Mouse (Mus musculus) intestine, embryonic 15.5 days (tissue): ENCODE data around the gene Mfap2. TPM values are rescaled to one million over a fixed set of nuclear protein-coding genes. Genes with fewer than 3 reads are reported as not detected.
A peak's percentile ranks its signal among the peaks of the same experiment; 100 is the strongest.

Source experiments
- ATAC-seq: fragments of 200-750 bp; cut with Nextera tagmentation; 2 replicates; pipeline ENCODE4 v1.8.0; 2017; ENCODE audit warnings: moderate TSS enrichment, moderate library complexity
- H3K27ac ChIP-seq: fragments of 300-500 bp; sonication (generic); 2 replicates; pipeline ENCODE4 v1.5.1; 2015; ENCODE audit warnings: mild to moderate bottlenecking, inconsistent platforms
- H3K27me3 ChIP-seq: fragments of 300-500 bp; sonication (generic); replicated peaks from 2 replicates; pipeline ENCODE4 v1.6.1; 2015; ENCODE audit warnings: inconsistent platforms
- H3K36me3 ChIP-seq: fragments of 300-500 bp; sonication (generic); 2 replicates; pipeline ENCODE4 v1.6.1; 2015; ENCODE audit warnings: inconsistent platforms
- H3K4me1 ChIP-seq: fragments of 300-500 bp; sonication (generic); replicated peaks from 2 replicates; pipeline ENCODE4 v1.6.1; 2015; ENCODE audit warnings: inconsistent platforms
- H3K4me2 ChIP-seq: fragments of 300-500 bp; sonication (generic); replicated peaks from 2 replicates; pipeline ENCODE4 v1.6.1; 2015; ENCODE audit warnings: mild to moderate bottlenecking, inconsistent platforms
- H3K4me3 ChIP-seq: fragments of 300-500 bp; sonication (generic); replicated peaks from 2 replicates; pipeline ENCODE4 v1.5.1; 2015; ENCODE audit warnings: inconsistent platforms
- H3K9ac ChIP-seq: fragments of 300-500 bp; sonication (generic); 2 replicates; pipeline ENCODE4 v1.6.1; 2015; ENCODE audit warnings: inconsistent platforms
- H3K9me3 ChIP-seq: fragments of 300-500 bp; sonication (generic); 2 replicates; pipeline ENCODE4 v1.6.1; 2016; ENCODE audit warnings: inconsistent platforms
- WGBS: fragments of 180-500 bp; shearing (Covaris S2); methylation state at CpG from one replicate; pipeline ENCODE4 v1.1.7; 2015; 5-methylcytosine and 5-hydroxymethylcytosine counted together
- polyA plus RNA-seq: library from polyadenylated mRNA; unstranded; fragments of >200 nt; fragmentation: Nextera tagmentation; extraction: Ambion mirVana; gene quantifications from 2 replicates; pipeline ENCODE4 v1.2.1, GENCODE M21; 2015

Gene Mfap2
- polyA plus RNA-seq, 1 experiment from 2014 or later, result 329 TPM

DNA sequence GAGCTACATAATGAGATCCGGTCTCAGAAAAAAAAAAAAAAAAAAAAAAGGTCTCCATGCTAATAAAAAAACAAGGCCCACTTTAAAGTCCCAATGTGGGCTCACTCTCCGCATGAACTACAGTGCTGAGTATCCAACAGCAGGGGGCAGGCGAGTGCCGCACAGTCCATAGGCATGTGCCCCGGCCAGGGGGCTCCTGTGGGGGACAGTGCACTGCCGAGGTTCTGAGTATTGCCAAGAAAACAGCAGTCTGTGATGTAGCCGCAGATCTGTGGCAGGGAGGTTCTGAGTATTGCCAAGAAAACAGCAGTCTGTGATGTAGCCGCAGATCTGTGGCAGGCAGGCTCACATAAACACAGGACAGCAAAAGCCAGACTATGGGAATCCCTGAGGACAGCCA, 34.6 kb downstream of the Mfap2 start:
- Histone ChIP-seq H3K36me3 (peaks cover 4% of the 10 kb centered on the region), H3K27ac (peak overlapping the region; percentile 34; the same call in 1 of the 2 replicates)

DNA sequence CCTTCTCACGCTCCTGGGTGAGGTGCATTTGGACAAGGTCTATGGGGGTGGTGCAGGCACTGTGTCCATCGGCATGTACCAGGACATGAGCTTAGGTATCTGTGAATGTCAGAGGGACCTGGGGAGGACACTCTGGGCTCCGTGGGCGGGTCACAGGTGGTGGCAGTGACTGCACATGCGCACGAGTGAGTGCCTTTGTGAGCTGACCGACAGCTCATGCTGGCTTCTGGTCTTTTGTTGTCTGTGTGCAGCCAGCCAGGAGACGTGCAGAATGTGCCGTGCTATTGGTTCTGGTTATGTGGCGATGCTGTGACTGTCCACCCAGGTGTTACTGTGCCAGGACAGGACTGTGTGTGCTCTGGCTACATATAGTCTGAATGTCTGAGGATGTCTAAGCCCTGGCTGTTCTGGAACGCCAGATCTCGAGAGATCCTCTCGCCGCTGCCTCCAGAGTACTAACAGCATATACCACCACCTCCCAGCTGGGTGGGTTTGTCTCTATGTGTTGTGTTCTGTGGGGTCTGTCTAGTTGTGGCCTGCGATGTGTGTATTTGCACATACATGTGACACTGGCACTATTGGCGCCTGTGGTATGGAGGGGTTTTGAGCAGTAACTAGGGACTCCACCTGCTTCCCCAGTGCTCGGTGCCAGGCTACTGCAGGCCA, 38.7 kb downstream of the Mfap2 start:
- 85% methylated on average over 17 of the region's 17 CpGs for WGBS
- no peak overlapping the region for H3K4me2 ChIP-seq
- no peaks in the 10 kb centered on the region for H3K36me3 ChIP-seq
- no peak overlapping the region for H3K9ac ChIP-seq
- no peaks in the 10 kb centered on the region for H3K9me3 ChIP-seq
- no peaks in the 10 kb centered on the region for H3K27me3 ChIP-seq
- no peak for ATAC-seq
- no peak overlapping the region for H3K27ac ChIP-seq
- peaks cover 13% of the 10 kb centered on the region; the same call in 1 of the 2 replicates for H3K4me1 ChIP-seq
- no peak overlapping the region for H3K4me3 ChIP-seq

More for the DNA sequence above, 34.6 kb downstream of the Mfap2 start:
- ATAC-seq, result peak; percentile 80
- Histone ChIP-seq H3K4me1 (0 out of 2 replicates have a peak, but pooled peaks cover 2% of the 10 kb centered on the region), H3K9me3 (no peaks in the 10 kb centered on the region), H3K4me3 (no peak overlapping the region), H3K27me3 (no peaks in the 10 kb centered on the region), H3K9ac (no peak overlapping the region), H3K4me2 (no peak overlapping the region)
- WGBS, result 7% methylated on average over 8 of the region's 8 CpGs

DNA sequence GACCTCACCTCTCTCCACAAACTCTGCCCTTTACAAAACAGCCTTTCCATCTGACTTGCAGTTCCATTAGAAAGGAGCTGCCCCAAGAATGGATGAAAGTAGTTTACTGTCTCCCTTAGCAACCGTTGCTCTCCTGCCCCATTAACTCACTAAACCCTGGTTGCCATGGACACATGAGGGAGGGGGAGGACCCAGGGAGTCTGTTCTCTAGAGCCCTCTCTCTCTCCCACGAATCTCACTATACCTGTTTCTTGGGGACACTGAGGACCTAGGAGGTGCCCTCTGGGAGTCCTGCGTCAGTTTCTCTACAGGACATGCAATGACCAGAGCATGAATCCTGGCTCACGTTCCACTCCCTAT, 39.2 kb downstream of the Mfap2 start:
- H3K9ac ChIP-seq, result no peak overlapping the region
- no peak overlapping the region for H3K4me3 ChIP-seq
- H3K36me3 ChIP-seq, result peaks cover 4% of the 10 kb centered on the region; the same call in 1 of the 2 replicates
- H3K4me1 ChIP-seq, result peaks cover 11% of the 10 kb centered on the region; the same call in 1 of the 2 replicates
- ATAC-seq, result no peak
- no peaks in the 10 kb centered on the region for H3K27me3 ChIP-seq
- WGBS, result 38% methylated on average over 4 of the region's 4 CpGs
- H3K9me3 ChIP-seq, result no peaks in the 10 kb centered on the region
- H3K27ac ChIP-seq, result no peak overlapping the region
- no peak overlapping the region for H3K4me2 ChIP-seq

DNA sequence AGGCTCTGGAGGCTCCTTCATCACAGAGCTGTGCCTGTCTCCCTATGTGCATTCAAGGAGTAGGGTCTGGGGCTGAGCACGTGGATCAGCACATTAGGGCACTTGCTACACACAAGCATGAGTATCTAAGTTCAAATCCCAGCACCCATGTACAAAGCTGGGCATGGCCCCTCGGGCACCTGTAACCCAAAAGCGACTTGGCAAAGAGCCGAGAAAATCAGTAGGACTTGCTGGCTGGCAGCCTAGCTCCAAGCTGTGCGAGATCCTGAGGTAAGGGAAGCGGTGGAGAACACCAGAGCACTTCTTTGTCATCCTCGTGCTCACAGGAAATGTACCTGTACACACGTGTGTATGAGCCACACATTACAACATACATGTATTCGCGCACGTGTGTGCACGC, 42.2 kb downstream of the Mfap2 start:
- no peak for ATAC-seq
- no peak overlapping the region for H3K4me2 ChIP-seq
- no peak overlapping the region for H3K27ac ChIP-seq
- 88% methylated on average over 12 of the region's 12 CpGs for WGBS
- H3K27me3 ChIP-seq, result no peaks in the 10 kb centered on the region
- H3K9ac ChIP-seq, result no peak overlapping the region
- no peak overlapping the region for H3K4me3 ChIP-seq
- H3K4me1 ChIP-seq, result peaks cover 11% of the 10 kb centered on the region; the same call in 1 of the 2 replicates
- peaks cover 10% of the 10 kb centered on the region; the same call in 1 of the 2 replicates for H3K36me3 ChIP-seq
- no peaks in the 10 kb centered on the region for H3K9me3 ChIP-seq

DNA sequence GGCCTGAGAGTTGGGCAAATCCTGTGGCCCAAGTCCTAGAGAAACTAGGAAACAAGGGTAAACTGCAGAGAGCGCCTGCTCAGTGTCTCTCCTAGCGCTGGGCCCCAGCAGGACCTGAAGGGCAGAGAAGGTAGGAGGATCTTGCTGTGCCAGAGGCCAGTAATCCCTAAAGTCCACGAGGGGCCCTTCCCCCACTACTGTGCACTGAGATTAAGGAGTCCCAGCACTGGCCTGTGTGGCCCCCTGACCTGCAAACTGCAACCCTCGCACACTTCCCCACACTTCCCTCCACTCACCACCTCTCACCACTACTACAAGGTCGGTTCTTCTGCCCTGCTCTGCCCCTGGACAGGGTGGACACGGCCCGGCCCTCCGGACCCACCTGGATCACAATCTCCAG, 42.9 kb downstream of the Mfap2 start:
- Histone ChIP-seq H3K27me3 (no peaks in the 10 kb centered on the region), H3K4me2 (0 out of 2 replicates have a peak overlapping the region, but pooled peaks have one; percentile 17), H3K9me3 (no peaks in the 10 kb centered on the region), H3K9ac (peak overlapping the region; percentile 20; the same call in 1 of the 2 replicates), H3K27ac (no peak overlapping the region), H3K4me1 (peaks cover 11% of the 10 kb centered on the region; the same call in 1 of the 2 replicates), H3K4me3 (no peak overlapping the region), H3K36me3 (peaks cover 10% of the 10 kb centered on the region; the same call in 1 of the 2 replicates)
- ATAC-seq, result 0 out of 2 replicates have a peak, but pooled peaks have one; percentile 9
- 56% methylated on average over 8 of the region's 8 CpGs for WGBS

DNA sequence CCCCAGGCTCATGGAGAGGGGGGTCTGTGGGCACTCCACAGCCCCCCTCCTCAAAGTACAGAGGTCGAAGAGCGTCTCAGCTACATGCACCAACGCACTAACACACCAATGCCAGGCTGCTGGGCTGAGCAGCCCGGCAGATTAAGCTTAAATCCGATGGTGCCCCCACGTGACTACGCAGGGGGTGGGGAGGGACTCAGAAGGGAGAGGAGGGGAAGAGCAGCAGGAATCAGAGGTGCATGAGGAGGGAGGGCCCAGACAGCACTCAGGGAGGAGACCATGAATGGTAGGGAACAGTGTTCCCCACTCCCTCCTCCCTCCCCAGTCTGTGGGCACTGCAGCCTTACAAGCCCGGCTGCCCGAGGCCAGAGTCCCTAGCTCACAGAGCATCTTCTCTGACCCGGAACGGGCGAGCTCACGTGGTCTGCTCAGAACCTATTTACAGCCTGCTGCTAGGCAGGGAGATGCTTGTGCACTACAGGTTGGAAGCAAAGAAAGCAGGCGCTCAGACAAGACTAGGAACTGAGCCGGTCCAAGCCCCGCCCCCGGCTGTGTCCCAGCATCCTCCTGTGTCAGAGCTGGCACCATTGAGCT, 43.4 kb downstream of the Mfap2 start:
- ATAC-seq, result no peak
- H3K27ac ChIP-seq, result no peak overlapping the region
- peaks cover 10% of the 10 kb centered on the region; the same call in 1 of the 2 replicates for H3K36me3 ChIP-seq
- peak overlapping the region; percentile 17; the same call in 1 of the 2 replicates for H3K9ac ChIP-seq
- WGBS, result 42% methylated on average over 17 of the region's 17 CpGs
- no peaks in the 10 kb centered on the region for H3K9me3 ChIP-seq
- 0 out of 2 replicates have a peak overlapping the region, but pooled peaks have one; percentile 17 for H3K4me2 ChIP-seq
- no peaks in the 10 kb centered on the region for H3K27me3 ChIP-seq
- peaks cover 11% of the 10 kb centered on the region; the same call in 1 of the 2 replicates for H3K4me1 ChIP-seq
- H3K4me3 ChIP-seq, result no peak overlapping the region

DNA sequence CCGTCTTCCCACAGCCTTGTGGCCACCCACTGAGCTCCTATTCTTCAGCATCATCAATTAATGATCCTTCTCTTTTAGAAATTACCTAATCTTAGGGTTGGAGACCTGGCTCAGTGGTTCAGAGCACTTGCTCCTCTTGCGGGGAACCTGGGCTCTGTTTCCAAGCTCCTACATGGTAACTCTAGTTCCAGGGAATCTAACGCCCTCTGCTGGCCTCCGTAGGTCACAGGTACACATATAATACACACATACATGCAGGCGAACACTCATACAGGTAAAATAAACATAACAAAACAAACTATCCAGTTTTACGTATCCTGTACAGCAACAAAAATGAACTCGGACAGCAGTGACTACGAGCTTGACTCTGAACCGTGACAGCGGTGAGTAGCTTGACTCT, 46.8 kb downstream of the Mfap2 start:
- H3K9ac ChIP-seq, result no peak overlapping the region
- no peak overlapping the region for H3K4me2 ChIP-seq
- no peak for ATAC-seq
- H3K36me3 ChIP-seq, result peaks cover 10% of the 10 kb centered on the region; the same call in 1 of the 2 replicates
- peaks cover 16% of the 10 kb centered on the region; the same call in 1 of the 2 replicates for H3K4me1 ChIP-seq
- no peak overlapping the region for H3K4me3 ChIP-seq
- no peaks in the 10 kb centered on the region for H3K27me3 ChIP-seq
- no peaks in the 10 kb centered on the region for H3K9me3 ChIP-seq
- no peak overlapping the region for H3K27ac ChIP-seq
- 92% methylated on average over 10 of the region's 10 CpGs for WGBS

DNA sequence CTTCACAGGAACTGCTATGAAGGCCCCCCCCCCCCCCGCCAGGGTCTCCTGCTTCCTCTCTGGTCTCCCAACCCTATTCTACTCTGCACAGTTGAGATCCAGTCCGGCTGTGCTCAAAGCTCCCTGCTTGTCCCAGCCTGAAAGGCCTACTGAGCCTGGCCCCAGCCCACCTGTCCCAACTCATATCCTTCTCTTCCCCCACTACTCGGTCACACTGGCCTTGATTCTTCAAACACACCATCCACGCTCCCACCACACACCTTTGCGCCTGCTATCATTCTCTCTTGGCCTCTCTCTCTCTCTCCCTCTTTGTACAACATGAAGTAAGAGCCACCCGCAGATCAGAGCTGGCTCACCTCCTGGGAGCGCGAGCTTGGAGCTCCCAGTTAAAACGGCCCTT, 48.6 kb downstream of the Mfap2 start:
- Histone ChIP-seq H3K4me2 (peak overlapping the region; percentile 74; the same call in 1 of the 2 replicates), H3K4me3 (no peak overlapping the region), H3K27ac (no peak overlapping the region), H3K4me1 (peaks cover 7% of the 10 kb centered on the region; the same call in 1 of the 2 replicates), H3K27me3 (no peaks in the 10 kb centered on the region), H3K36me3 (peaks cover 10% of the 10 kb centered on the region; the same call in 1 of the 2 replicates), H3K9ac (no peak overlapping the region), H3K9me3 (no peaks in the 10 kb centered on the region)
- WGBS, result 74% methylated on average over 9 of the region's 9 CpGs
- ATAC-seq, result no peak

DNA sequence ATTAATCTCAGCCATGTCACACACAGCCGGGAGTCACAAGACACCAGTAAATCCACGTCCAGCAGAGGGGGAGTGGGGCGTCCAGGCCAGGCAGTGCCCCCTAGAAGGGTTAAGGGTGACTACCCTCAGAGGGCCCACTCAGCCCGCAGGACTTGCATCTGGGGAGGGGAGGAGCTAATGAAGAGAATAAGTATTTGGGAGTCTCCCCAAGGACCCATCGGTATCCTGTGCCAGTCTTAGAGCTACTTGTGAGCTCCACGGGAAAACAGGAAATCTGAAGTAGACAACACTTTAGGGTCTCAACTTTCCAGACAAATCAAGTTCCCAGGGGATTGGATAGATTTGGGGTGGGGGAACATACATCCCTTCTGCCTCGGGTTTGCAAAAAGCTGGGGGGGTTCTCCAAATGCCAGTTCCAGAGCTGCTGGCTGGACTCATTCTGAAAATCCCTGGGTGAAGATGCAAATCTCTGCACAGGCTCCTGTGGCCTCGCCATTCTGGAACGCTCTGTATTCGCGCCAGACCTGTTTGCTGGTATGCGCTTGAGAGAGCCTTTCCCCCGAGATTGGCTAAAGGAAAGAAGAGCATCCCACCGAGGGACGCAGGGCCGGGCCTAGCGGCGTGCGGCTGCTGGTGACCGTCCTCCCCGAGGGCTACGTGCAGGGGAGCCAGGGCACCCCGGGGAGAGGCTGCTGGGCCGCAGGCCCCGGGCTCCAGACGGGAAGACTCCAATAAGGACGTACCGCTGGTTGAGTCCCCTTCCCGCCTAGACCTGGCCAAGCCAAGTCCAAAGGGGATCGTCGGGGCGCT, 49.6 kb downstream of the Mfap2 start:
- peak overlapping the region; percentile 80 for H3K9ac ChIP-seq
- ATAC-seq, result peak; percentile 74
- H3K9me3 ChIP-seq, result no peaks in the 10 kb centered on the region
- WGBS, result 2% methylated on average over 32 of the region's 32 CpGs
- peak overlapping the region; percentile 90 for H3K27ac ChIP-seq
- H3K4me1 ChIP-seq, result peaks cover 6% of the 10 kb centered on the region; the same call in 1 of the 2 replicates
- peak overlapping the region; percentile 74 for H3K4me2 ChIP-seq
- H3K4me3 ChIP-seq, result peak overlapping the region; percentile 60
- no peaks in the 10 kb centered on the region for H3K27me3 ChIP-seq
- H3K36me3 ChIP-seq, result 0 out of 2 replicates have a peak, but pooled peaks cover 3% of the 10 kb centered on the region

DNA sequence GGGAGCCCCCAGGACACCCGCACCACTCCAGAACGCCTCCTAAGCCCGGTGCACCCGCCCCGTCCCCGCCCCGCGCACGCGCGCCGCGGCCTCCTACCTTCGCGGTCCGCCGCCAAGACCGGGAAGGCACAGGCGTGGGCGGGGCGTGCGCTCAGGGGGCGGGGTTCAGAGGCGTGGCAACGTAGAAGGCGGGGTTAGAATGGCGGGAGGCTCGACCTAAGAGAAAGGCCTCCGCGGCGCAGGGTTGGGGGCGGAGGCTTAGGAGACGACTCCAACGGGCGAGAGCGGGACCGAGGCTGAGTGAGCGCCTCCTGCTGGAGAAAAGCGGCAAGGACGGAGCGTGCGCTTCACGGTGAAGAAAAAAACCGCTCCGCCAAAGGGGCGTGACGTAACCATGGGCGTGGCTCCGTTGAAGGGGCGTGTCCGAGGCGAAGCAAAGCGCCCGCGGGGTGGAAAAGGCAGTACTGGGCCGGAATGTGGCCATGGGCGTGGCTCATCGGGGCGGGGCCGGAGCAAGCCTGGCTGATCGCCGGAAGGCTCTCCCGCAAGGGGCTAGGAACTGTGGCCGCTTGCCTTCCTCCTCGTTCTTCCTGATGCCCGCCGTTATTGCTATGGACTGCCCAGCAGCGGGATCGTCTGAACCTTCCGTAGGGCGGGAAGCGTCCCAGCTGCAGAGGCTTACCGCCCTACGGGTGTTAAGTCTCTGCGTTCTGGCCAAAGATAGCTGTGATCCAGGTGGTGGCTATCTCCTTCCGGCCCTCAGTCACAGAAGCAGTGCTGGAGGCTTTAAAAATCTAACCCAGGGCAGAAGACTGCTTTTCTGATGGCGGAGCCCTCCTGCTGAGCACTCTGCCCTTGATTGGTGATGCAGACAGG, 50.4 kb downstream of the Mfap2 start, which contains the start of gene Crocc:
Crocc (minus strand) TSS at position 125 of the 876 bp plus-strand sequence.
- peak within 1 kb of the TSS; percentile 60 for H3K4me3 ChIP-seq
- WGBS, result under 1% methylated on average over 77 of the region's 77 CpGs
- no peaks in the 10 kb centered on the region for H3K27me3 ChIP-seq
- no peaks in the 10 kb centered on the region for H3K9me3 ChIP-seq
- peak within 1 kb of the TSS; percentile 80 for H3K9ac ChIP-seq
- peak within 1 kb of the TSS; percentile 74 for H3K4me2 ChIP-seq
- peaks cover 6% of the 10 kb centered on the region; the same call in 1 of the 2 replicates for H3K4me1 ChIP-seq
- H3K36me3 ChIP-seq, result peaks cover 3% of the 10 kb centered on the region; the same call in 1 of the 2 replicates
- H3K27ac ChIP-seq, result peak within 1 kb of the TSS; percentile 90
- ATAC-seq, result peak; percentile 97

DNA sequence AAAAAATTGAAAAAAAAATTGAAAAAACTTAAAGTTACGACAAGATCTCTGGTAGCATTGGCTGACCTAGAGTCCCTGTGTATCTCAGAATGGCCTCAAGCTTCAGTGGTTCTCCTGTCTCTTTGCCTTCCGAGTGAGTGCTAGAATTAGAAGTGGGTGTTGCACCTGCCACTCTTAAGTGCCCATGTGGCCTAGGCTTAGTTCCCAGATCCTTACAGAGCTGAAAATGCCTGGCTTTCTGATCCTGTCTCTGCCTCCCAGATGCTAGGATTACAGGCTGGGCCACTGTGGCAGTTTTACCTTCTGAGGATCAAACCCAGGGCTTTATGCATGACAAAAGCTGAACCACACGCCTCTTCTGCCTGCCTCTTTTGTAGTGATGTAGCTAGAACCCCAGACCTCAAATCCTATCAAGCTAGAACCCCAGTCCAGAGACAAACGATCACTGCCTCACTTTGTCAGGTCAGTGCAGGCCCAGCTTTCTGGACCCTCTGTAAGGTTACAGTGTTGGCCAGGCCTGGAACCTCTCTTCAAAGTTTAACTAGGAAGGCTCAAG, 54.0 kb downstream of the Mfap2 start:
- 88% methylated on average over 4 of the region's 4 CpGs for WGBS
- no peak for ATAC-seq
- peaks cover 22% of the 10 kb centered on the region for H3K36me3 ChIP-seq
- 0 out of 2 replicates have a peak, but pooled peaks cover 6% of the 10 kb centered on the region for H3K4me1 ChIP-seq
- no peak overlapping the region for H3K4me3 ChIP-seq
- no peak overlapping the region for H3K4me2 ChIP-seq
- H3K27me3 ChIP-seq, result no peaks in the 10 kb centered on the region
- no peak overlapping the region for H3K27ac ChIP-seq
- H3K9ac ChIP-seq, result no peak overlapping the region
- H3K9me3 ChIP-seq, result no peaks in the 10 kb centered on the region
